Mouse (Mus musculus) naive thymus-derived CD4-positive, alpha-beta T cell, adult 2 months (primary cell): ENCODE results near the gene Snrpd3.

Source experiments
- DNase-seq: peaks from one replicate; pipeline ENCODE4 v3.0.0-alpha.2; 2011; ENCODE audit warnings: low read depth

Gene Snrpd3

GRCm38 (mm10) chr10:75568029-75568428 is 50.7 kb downstream of the Snrpd3 start:
- DNase-seq = no peak

DNA sequence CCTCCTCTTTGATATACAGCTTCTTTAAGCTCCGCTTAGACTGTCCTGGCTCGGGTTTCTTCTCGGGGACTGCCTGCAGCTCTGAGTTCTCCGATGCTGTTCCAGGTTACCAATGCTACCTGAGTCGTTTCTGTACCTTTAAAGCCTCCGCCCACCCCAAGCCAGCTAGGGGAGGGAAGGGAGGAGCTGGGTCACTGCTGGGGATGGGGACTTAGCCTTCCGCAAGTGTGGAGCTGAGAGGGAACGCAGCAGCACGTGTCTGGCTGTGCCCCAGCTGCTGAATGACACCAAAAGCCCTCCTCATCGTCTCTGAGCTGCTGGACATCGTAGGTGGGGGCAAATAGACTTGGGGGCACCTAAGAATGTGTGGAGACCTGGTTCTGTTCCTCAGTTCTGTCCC is 51.1 kb downstream of the Snrpd3 start:
- no peak for DNase-seq

GRCm38 (mm10) chr10:75568851-75569250 is 51.5 kb downstream of the Snrpd3 start:
- no peak for DNase-seq

DNA sequence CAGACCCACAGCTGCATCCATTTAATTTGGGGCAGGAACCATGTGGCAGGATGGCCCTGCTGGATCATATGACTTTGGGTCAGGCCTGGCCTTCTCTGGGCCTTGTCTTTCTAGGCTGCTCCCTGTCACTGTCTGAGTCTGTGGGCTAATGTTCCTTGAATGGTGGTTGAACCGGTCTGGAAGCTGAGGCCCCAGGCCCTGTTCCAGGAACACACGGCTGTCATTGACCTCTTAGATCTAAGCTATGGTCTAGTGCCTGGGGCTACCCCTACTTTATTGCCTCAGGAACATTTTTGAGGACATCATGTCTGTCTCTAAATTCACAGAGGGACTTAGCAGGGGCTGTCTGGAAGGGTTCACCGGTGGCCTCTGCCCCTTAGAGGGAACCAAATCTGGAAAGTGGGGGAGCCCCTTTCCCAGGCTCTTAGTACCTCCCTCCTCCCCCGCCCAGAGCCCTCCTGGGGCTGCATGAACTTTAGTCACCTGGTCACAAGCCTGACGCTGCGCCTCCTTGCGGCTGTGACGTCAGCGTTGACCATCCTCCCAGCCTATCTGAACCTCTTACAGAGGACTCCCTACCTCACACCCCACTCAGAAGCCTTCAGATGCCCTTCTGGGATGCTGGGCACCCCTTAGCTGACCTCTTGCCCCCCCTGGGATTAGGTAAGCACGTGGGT is 53.8 kb downstream of the Snrpd3 start:
- DNase-seq = no peak

DNA sequence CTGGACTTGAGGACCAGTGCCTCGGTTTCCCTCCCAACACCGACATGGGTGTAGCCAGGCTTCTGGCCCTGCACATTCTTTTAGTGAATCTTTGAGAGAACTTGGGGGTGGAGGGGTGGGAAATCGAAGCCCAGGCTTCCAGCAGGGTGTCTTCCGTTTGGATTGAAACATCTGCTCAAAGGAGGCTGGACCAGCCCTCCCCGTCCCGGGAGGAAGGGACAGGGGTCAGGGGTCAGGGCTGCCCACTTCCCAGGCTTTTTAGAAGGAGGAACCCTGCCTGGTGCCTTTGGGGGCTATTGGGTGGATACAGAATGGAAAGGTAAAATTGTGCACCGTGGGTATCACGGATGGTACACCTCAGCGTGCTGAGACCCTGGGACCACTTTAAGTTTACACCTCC is 54.6 kb downstream of the Snrpd3 start:
- no peak for DNase-seq

GRCm38 (mm10) chr10:75573181-75573580 is 55.8 kb downstream of the Snrpd3 start:
- no peak for DNase-seq

DNA sequence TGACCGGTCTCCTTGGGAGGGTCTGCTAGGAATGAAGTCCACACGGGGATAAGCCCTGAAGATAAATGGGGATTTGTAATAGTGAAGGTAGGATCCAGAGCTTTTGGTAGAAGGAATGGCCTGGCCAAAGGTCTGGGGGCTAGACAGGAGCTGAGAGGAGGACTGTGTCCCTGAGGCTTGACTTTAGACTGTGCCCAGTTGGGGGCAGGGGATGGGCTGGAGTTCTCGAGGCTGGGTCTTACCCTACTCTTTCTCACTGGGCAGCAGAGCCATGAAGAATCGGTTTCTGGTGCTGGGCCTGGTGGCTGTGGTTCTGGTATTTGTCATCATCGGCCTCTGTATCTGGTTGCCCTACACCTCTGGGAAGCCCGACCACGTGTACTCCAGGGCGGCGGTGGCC is 56.6 kb downstream of the Snrpd3 start:
- DNase-seq = no peak

GRCm38 (mm10) chr10:75579129-75579528 is 61.8 kb downstream of the Snrpd3 start:
- DNase-seq = no peak

- DNase-seq = peak; percentile 94
These were observed 68.7 kb downstream of the Snrpd3 start for GRCm38 (mm10) chr10:75585876-75586552.

GRCm38 (mm10) chr10:75586553-75586879 is 69.2 kb downstream of the Snrpd3 start:
- DNase-seq = no peak
